Mouse (Mus musculus): ENCODE measurements at regions not wholly inside any gene's neighbourhood (a gene's known extent, or its start where the extent isn't known, plus 50 kb on each side); places are given as distances from the start of the nearest gene placed in this dataset.

DNA sequence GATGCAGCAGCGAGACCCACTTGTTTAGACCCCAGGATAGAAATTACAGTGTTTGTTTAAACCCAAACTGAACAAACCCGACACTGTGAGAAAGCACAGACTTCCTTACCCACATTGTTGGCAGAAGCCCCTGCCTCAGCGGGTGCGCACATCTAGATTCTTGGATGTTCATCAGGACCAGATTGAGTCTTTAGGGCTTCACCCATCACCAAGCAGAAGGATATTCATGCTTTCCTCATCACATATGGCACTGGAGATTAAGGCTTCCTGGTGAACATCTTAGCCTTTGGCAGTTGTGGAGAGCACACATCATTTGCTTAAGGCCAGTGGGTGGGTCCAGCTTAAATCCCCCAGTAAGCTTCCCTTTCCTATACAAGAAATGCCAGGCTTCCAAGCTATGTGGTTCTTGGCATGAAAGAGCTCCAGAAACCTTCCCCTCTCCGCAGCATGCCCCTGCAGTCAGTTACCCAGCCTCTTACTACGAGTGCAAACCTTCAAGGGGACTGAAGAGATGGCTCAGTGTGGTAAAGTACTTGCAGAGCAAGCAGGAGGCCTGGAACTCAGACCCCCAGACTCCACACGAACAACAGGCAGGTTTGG is 367.9 kb downstream of the Pbx1 start:
- no peak for TF ChIP-seq CTCF (IDR thresholded peaks at IDR 0.05; ENCODE audit: control insufficient read depth, insufficient read depth, low read length)
- no peak for TF ChIP-seq POLR2A (IDR thresholded peaks at IDR 0.05; ENCODE audit: borderline replicate concordance, control insufficient read depth, low read depth, low read length)
